Mouse (Mus musculus): ENCODE data around the gene Zfp92. TPM values are rescaled to one million over a fixed set of nuclear protein-coding genes. Genes with fewer than 3 reads are reported as not detected.
"Not testable (repeated sequence)": the region's sequence is repeated elsewhere in the genome, so short reads cannot be mapped to it uniquely, and the experiment has no call there.

Gene Zfp92
- 1 to 10 TPM; 1.6 to 3.1 TPM for total RNA-seq (2021)

- peak in 1 of 2 experiments; percentile 14 for DNase-seq (ENCODE audit: extremely low spot score in 1 of 2, low spot score in 1 of 2)
Observed at GRCm38 (mm10) chrX:73410880-73411517, at the start of gene Zfp92. Gene Zfp92 (plus strand): TSS chrX:73411096.

GRCm38 (mm10) chrX:73363291-73363690 is 47.6 kb upstream of the Zfp92 start:
- DNase-seq (ENCODE audit: extremely low spot score in 1 of 2, low spot score in 1 of 2): no peak

GRCm38 (mm10) chrX:73384419-73384818 is 26.5 kb upstream of the Zfp92 start:
- DNase-seq (ENCODE audit: extremely low spot score in 1 of 2, low spot score in 1 of 2): no peak

GRCm38 (mm10) chrX:73384924-73385323 is 26.0 kb upstream of the Zfp92 start:
- no peak for DNase-seq (ENCODE audit: extremely low spot score in 1 of 2, low spot score in 1 of 2)

GRCm38 (mm10) chrX:73391481-73391880 is 19.4 kb upstream of the Zfp92 start:
- no peak for DNase-seq (ENCODE audit: extremely low spot score in 1 of 2, low spot score in 1 of 2)

GRCm38 (mm10) chrX:73396446-73396845 is 14.4 kb upstream of the Zfp92 start:
- DNase-seq (ENCODE audit: extremely low spot score in 1 of 2, low spot score in 1 of 2): no peak

GRCm38 (mm10) chrX:73398636-73399035 is 12.3 kb upstream of the Zfp92 start, which contains the start of gene Gm18336:
Gene Gm18336 (minus strand): TSS chrX:73398736.
- not testable (repeated sequence) for DNase-seq (ENCODE audit: extremely low spot score in 1 of 2, low spot score in 1 of 2)

- no peak for DNase-seq (ENCODE audit: extremely low spot score in 1 of 2, low spot score in 1 of 2)
Observed at GRCm38 (mm10) chrX:73400951-73401350, 9.9 kb upstream of the Zfp92 start.

- DNase-seq (ENCODE audit: extremely low spot score in 1 of 2, low spot score in 1 of 2): no peak
Observed at GRCm38 (mm10) chrX:73401616-73402015, 9.3 kb upstream of the Zfp92 start.

GRCm38 (mm10) chrX:73412767-73413166 is 1.9 kb downstream of the Zfp92 start:
- DNase-seq (ENCODE audit: extremely low spot score in 1 of 2, low spot score in 1 of 2): no peak

- DNase-seq (ENCODE audit: extremely low spot score in 1 of 2, low spot score in 1 of 2): no peak
Observed at GRCm38 (mm10) chrX:73430036-73430435, 19.1 kb downstream of the Zfp92 start.

GRCm38 (mm10) chrX:73432850-73433249 is 22.0 kb downstream of the Zfp92 start:
- no peak for DNase-seq (ENCODE audit: extremely low spot score in 1 of 2, low spot score in 1 of 2)

- no peak for DNase-seq (ENCODE audit: extremely low spot score in 1 of 2, low spot score in 1 of 2)
Observed at GRCm38 (mm10) chrX:73435252-73435651, 24.4 kb downstream of the Zfp92 start, which contains the start of gene Trex2. Gene Trex2 (minus strand): TSS chrX:73435344.

GRCm38 (mm10) chrX:73441428-73441827 is 30.5 kb downstream of the Zfp92 start:
- no peak for DNase-seq (ENCODE audit: extremely low spot score in 1 of 2, low spot score in 1 of 2)

GRCm38 (mm10) chrX:73451949-73452348 is 41.1 kb downstream of the Zfp92 start:
- DNase-seq (ENCODE audit: extremely low spot score in 1 of 2, low spot score in 1 of 2): peak in 1 of 2 experiments; percentile 72

GRCm38 (mm10) chrX:73458877-73459392 is 48.0 kb downstream of the Zfp92 start, which contains the start of gene Haus7:
Gene Haus7 (minus strand): TSS chrX:73459044.
- peak; percentile 59 to 71 for DNase-seq (ENCODE audit: extremely low spot score in 1 of 2, low spot score in 1 of 2)

GRCm38 (mm10) chrX:73460792-73461191 is 49.9 kb downstream of the Zfp92 start:
- no peak for DNase-seq (ENCODE audit: extremely low spot score in 1 of 2, low spot score in 1 of 2)

- DNase-seq (ENCODE audit: extremely low spot score in 1 of 2, low spot score in 1 of 2): no peak
Observed at GRCm38 (mm10) chrX:73465483-73466186, 54.7 kb downstream of the Zfp92 start.

- DNase-seq (ENCODE audit: extremely low spot score in 1 of 2, low spot score in 1 of 2): no peak
Observed at GRCm38 (mm10) chrX:73467446-73468241, 56.7 kb downstream of the Zfp92 start.

GRCm38 (mm10) chrX:73468330-73468729 is 57.4 kb downstream of the Zfp92 start:
- DNase-seq (ENCODE audit: extremely low spot score in 1 of 2, low spot score in 1 of 2): no peak

GRCm38 (mm10) chrX:73468752-73469151 is 57.9 kb downstream of the Zfp92 start:
- no peak for DNase-seq (ENCODE audit: extremely low spot score in 1 of 2, low spot score in 1 of 2)

Data from layer of hippocampus, postnatal 25 days (tissue).